Mouse (Mus musculus) limb, embryonic 11.5 days (tissue): ENCODE measurements around the gene Tmem87b. TPM values are rescaled to one million over a fixed set of nuclear protein-coding genes. Genes with fewer than 3 reads are reported as not detected.

Experiments
- ATAC-seq: fragments of 200-750 bp; cut with Nextera tagmentation; 2 replicates; pipeline ENCODE4 v1.8.0; 2017; ENCODE audit warnings: low read depth; ENCODE audit not compliant: insufficient number of reproducible peaks, low FRiP score, low TSS enrichment
- DNase-seq: peaks from one replicate; pipeline ENCODE4 v3.0.0-alpha.2; 2015; ENCODE audit warnings: low spot score
- H3K27ac ChIP-seq: fragments of 300-500 bp; sonication (generic); replicated peaks from 2 replicates; pipeline ENCODE4 v1.5.1; 2014; ENCODE audit warnings: low read depth, mild to moderate bottlenecking, low read length
- H3K27me3 ChIP-seq: fragments of 300-500 bp; sonication (generic); 2 replicates; pipeline ENCODE4 v1.6.1; 2014; ENCODE audit warnings: mild to moderate bottlenecking, low read length, mixed read lengths; ENCODE audit not compliant: control insufficient read depth, insufficient read depth
- H3K36me3 ChIP-seq: fragments of 300-500 bp; sonication (generic); 2 replicates; pipeline ENCODE4 v1.6.1; 2014; ENCODE audit warnings: mild to moderate bottlenecking, low read length, moderate library complexity, mixed read lengths; ENCODE audit not compliant: control insufficient read depth, insufficient read depth
- H3K4me1 ChIP-seq: fragments of 300-500 bp; sonication (generic); 2 replicates; pipeline ENCODE4 v1.6.1; 2014; ENCODE audit warnings: low read length, mixed read lengths; ENCODE audit not compliant: control insufficient read depth, insufficient read depth
- H3K4me2 ChIP-seq: fragments of 300-500 bp; sonication (generic); 2 replicates; pipeline ENCODE4 v1.6.1; 2014; ENCODE audit warnings: low read depth, mild to moderate bottlenecking, moderate library complexity; ENCODE audit not compliant: severe bottlenecking
- H3K4me3 ChIP-seq: fragments of 300-500 bp; sonication (generic); 2 replicates; pipeline ENCODE4 v1.5.1; 2014; ENCODE audit warnings: low read depth, low read length
- H3K9ac ChIP-seq: fragments of 300-500 bp; sonication (generic); 2 replicates; pipeline ENCODE4 v1.6.1; 2014; ENCODE audit warnings: mild to moderate bottlenecking, low read length
- H3K9me3 ChIP-seq: fragments of 300-500 bp; sonication (generic); 2 replicates; pipeline ENCODE4 v1.6.1; 2016; ENCODE audit warnings: low read length; ENCODE audit not compliant: control insufficient read depth
- WGBS: fragments of 180-500 bp; shearing (Covaris S2); extraction: QIAGEN DNeasy Blood & Tissue Kit; methylation state at CpG from one replicate; pipeline ENCODE4 v1.1.7; 2014; 5-methylcytosine and 5-hydroxymethylcytosine counted together
- polyA plus RNA-seq: library from polyadenylated mRNA; unstranded; fragments of >200 nt; fragmentation: Nextera tagmentation; extraction: Ambion mirVana; gene quantifications from 2 replicates; pipeline ENCODE4 v1.2.1, GENCODE M21; 2014

Gene Tmem87b
- polyA plus RNA-seq = 24.9 and 25.1 TPM in 2 replicates

- peak within 1 kb of the TSS; percentile 88 for H3K4me3 ChIP-seq
- DNase-seq (peak; percentile 98), ATAC-seq (peak; percentile 91)
- H3K4me1 ChIP-seq = peaks cover 10% of the 10 kb centered on the region; the same call in 1 of the 2 replicates
- peak within 1 kb of the TSS; percentile 78 for H3K27ac ChIP-seq
- no peaks in the 10 kb centered on the region for H3K36me3 ChIP-seq
- H3K9me3 ChIP-seq = no peaks in the 10 kb centered on the region
- under 1% methylated on average over 59 of the region's 59 CpGs for WGBS
- H3K4me2 ChIP-seq = peak within 1 kb of the TSS; percentile 80
- H3K9ac ChIP-seq = peak within 1 kb of the TSS; percentile 78
- H3K27me3 ChIP-seq = no peaks in the 10 kb centered on the region
These were observed at the start of gene Tmem87b for GRCm38 (mm10) chr2:128817786-128818681. Gene Tmem87b (plus strand): TSS chr2:128818118.

- WGBS = 83% methylated on average over 4 of the region's 4 CpGs
- ATAC-seq = no peak
- H3K36me3 ChIP-seq = peaks cover 6% of the 10 kb centered on the region; the same call in 1 of the 2 replicates
These were observed 49.2 kb upstream of the Tmem87b start for GRCm38 (mm10) chr2:128768545-128769247.

DNA sequence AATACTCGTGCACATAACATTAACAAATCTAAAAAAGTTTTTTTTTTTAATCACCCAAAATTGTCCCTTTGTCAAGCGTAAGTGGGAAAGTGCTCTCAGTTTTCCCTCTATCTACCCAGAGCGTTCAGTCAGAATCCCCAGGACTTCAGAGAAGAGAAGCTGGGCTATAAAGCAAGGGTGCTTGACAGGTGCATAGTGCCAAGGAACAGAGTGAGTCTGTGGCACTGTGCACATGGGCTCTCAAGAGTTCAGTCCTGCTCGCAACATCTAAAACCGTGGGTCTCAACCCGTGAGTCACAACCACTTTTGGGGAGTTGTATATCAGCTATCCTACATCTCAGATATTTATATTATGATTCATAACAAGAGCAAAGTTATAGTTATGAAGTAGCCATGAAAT lies 47.4 kb upstream of the Tmem87b start:
- ATAC-seq (no peak), DNase-seq (no peak)
- H3K4me1 ChIP-seq = no peaks in the 10 kb centered on the region
- H3K4me3 ChIP-seq = no peak overlapping the region
- H3K9ac ChIP-seq = no peak overlapping the region
- no peaks in the 10 kb centered on the region for H3K27me3 ChIP-seq
- H3K36me3 ChIP-seq = peaks cover 6% of the 10 kb centered on the region; the same call in 1 of the 2 replicates
- no peak overlapping the region for H3K4me2 ChIP-seq
- H3K9me3 ChIP-seq = no peaks in the 10 kb centered on the region
- no peak overlapping the region for H3K27ac ChIP-seq
- 91% methylated on average over 6 of the region's 6 CpGs for WGBS

More at GRCm38 (mm10) chr2:128768545-128769247, 49.2 kb upstream of the Tmem87b start:
- H3K27me3 ChIP-seq = no peaks in the 10 kb centered on the region
- no peak overlapping the region for H3K4me3 ChIP-seq
- H3K4me2 ChIP-seq = no peak overlapping the region
- H3K27ac ChIP-seq = no peak overlapping the region
- H3K9me3 ChIP-seq = no peaks in the 10 kb centered on the region
- no peak for DNase-seq
- H3K4me1 ChIP-seq = no peaks in the 10 kb centered on the region
- H3K9ac ChIP-seq = no peak overlapping the region

- ATAC-seq (no peak), DNase-seq (no peak)
- Histone ChIP-seq H3K27ac (no peak overlapping the region), H3K9ac (no peak overlapping the region), H3K36me3 (peaks cover 6% of the 10 kb centered on the region; the same call in 1 of the 2 replicates), H3K27me3 (no peaks in the 10 kb centered on the region), H3K9me3 (no peaks in the 10 kb centered on the region), H3K4me3 (no peak overlapping the region), H3K4me2 (no peak overlapping the region), H3K4me1 (no peaks in the 10 kb centered on the region)
- 96% methylated on average over 4 of the region's 4 CpGs for WGBS
These were observed 46.9 kb upstream of the Tmem87b start for GRCm38 (mm10) chr2:128771048-128771447.

GRCm38 (mm10) chr2:128771750-128772338 lies 46.1 kb upstream of the Tmem87b start:
- ATAC-seq = no peak
- WGBS = 96% methylated on average over 7 of the region's 7 CpGs
- H3K4me1 ChIP-seq = no peaks in the 10 kb centered on the region

DNA sequence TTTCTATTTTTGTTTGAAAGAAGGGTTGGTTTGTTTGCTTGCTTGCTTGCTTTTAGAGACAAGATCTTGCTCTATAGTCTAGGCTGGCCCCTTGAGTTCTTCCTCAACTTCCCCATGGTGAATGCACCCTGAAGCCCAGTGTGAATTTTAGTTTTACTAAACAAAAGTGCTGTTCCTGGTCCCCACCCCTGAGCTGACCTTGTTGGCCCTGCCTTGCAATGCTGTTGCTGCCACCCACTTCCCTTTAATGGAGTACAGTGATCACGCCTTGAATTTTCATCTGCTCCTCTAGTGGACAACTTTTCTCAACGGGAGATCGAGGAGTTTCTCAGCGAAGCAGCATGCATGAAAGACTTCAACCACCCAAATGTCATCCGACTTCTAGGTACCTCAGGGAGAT lies 35.7 kb upstream of the Tmem87b start:
- Histone ChIP-seq H3K4me1 (no peaks in the 10 kb centered on the region), H3K9ac (no peak overlapping the region), H3K27me3 (no peaks in the 10 kb centered on the region), H3K9me3 (no peaks in the 10 kb centered on the region), H3K36me3 (peaks cover 5% of the 10 kb centered on the region; the same call in 1 of the 2 replicates), H3K4me2 (no peak overlapping the region), H3K4me3 (no peak overlapping the region), H3K27ac (no peak overlapping the region)
- ATAC-seq (no peak), DNase-seq (no peak)
- WGBS = 98% methylated on average over 5 of the region's 5 CpGs

More at GRCm38 (mm10) chr2:128771750-128772338, 46.1 kb upstream of the Tmem87b start:
- Histone ChIP-seq H3K4me2 (no peak overlapping the region), H3K27me3 (no peaks in the 10 kb centered on the region), H3K27ac (no peak overlapping the region), H3K9me3 (no peaks in the 10 kb centered on the region), H3K36me3 (peaks cover 6% of the 10 kb centered on the region; the same call in 1 of the 2 replicates), H3K4me3 (no peak overlapping the region), H3K9ac (no peak overlapping the region)
- DNase-seq = no peak

- 58% methylated on average over 10 of the region's 10 CpGs for WGBS
- Histone ChIP-seq H3K4me1 (no peaks in the 10 kb centered on the region), H3K27me3 (no peaks in the 10 kb centered on the region), H3K27ac (peak overlapping the region; percentile 60), H3K36me3 (peaks cover 5% of the 10 kb centered on the region; the same call in 1 of the 2 replicates), H3K9me3 (no peaks in the 10 kb centered on the region), H3K9ac (no peak overlapping the region), H3K4me2 (no peak overlapping the region), H3K4me3 (no peak overlapping the region)
- ATAC-seq (0 out of 2 replicates have a peak, but pooled peaks have one; percentile 54), DNase-seq (peak; percentile 63)
These were observed 34.1 kb upstream of the Tmem87b start for GRCm38 (mm10) chr2:128783660-128784345.
